Mouse (Mus musculus): Measurements from ENCODE around the gene Tmem181a. TPM values are rescaled to one million over a fixed set of nuclear protein-coding genes. Genes with fewer than 3 reads are reported as not detected.
"Not testable (repeated sequence)": the region's sequence is repeated elsewhere in the genome, so short reads cannot be mapped to it uniquely, and the experiment has no call there.

Gene Tmem181a
- polyA plus RNA-seq, 1 experiment from 2014 or later = 15.8 TPM

DNA sequence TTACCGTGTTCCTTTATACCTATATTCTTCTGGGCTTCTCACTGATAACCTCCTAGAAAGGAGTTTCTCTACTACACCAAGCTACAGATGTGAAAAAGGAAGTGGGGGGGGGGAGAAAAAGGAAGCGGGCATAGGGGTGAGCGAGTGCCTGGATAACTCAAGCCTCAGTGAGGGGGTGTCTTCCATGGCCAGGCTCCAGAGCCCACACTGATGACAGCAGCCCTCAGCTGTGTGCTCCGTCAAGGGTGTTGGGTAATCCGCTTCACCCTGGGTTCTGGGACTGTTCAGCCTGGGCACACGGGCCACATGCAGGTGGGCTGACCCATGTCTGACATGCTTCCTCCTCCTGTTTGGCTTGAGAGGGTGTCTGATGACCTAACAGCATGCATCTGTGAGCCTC lies 15.3 kb downstream of the Tmem181a start:
- not testable (repeated sequence) for H3K4me2 ChIP-seq (replicated peaks; ENCODE audit: low read depth, low read length); H3K9me3 ChIP-seq (ENCODE audit: control insufficient read depth, low read length); H3K27ac ChIP-seq (ENCODE audit: low read depth, low read length); H3K4me3 ChIP-seq (ENCODE audit: low read length); H3K9ac ChIP-seq (ENCODE audit: low read depth, low read length); ATAC-seq (ENCODE audit: low FRiP score, low TSS enrichment); H3K36me3 ChIP-seq (ENCODE audit: control insufficient read depth, insufficient read depth, low read length); H3K27me3 ChIP-seq (ENCODE audit: control insufficient read depth, insufficient read depth, low read length); H3K4me1 ChIP-seq (ENCODE audit: control insufficient read depth, insufficient read depth, low read length)
- 92% methylated on average over 6 of the region's 6 CpGs for WGBS

- WGBS = 97% methylated on average over 4 of the region's 6 CpGs
These were observed 18.0 kb downstream of the Tmem181a start for GRCm38 (mm10) chr17:6274693-6275092.

GRCm38 (mm10) chr17:6279205-6279604 lies 22.5 kb downstream of the Tmem181a start:
- not testable (repeated sequence) for H3K27me3 ChIP-seq (ENCODE audit: control insufficient read depth, insufficient read depth, low read length); H3K9me3 ChIP-seq (ENCODE audit: control insufficient read depth, low read length); H3K4me1 ChIP-seq (ENCODE audit: control insufficient read depth, insufficient read depth, low read length); H3K36me3 ChIP-seq (ENCODE audit: control insufficient read depth, insufficient read depth, low read length); H3K4me3 ChIP-seq (ENCODE audit: low read length); H3K9ac ChIP-seq (ENCODE audit: low read depth, low read length); H3K27ac ChIP-seq (ENCODE audit: low read depth, low read length); H3K4me2 ChIP-seq (replicated peaks; ENCODE audit: low read depth, low read length)
- ATAC-seq (ENCODE audit: low FRiP score, low TSS enrichment) = 0 out of 2 replicates have a peak, but pooled peaks have one; percentile 33
- 52% methylated on average over 8 of the region's 8 CpGs for WGBS

More at GRCm38 (mm10) chr17:6274693-6275092, 18.0 kb downstream of the Tmem181a start:
- H3K4me2 ChIP-seq (replicated peaks; ENCODE audit: low read depth, low read length); H3K36me3 ChIP-seq (ENCODE audit: control insufficient read depth, insufficient read depth, low read length); H3K27me3 ChIP-seq (ENCODE audit: control insufficient read depth, insufficient read depth, low read length); H3K9ac ChIP-seq (ENCODE audit: low read depth, low read length); H3K9me3 ChIP-seq (ENCODE audit: control insufficient read depth, low read length); ATAC-seq (ENCODE audit: low FRiP score, low TSS enrichment); H3K27ac ChIP-seq (ENCODE audit: low read depth, low read length); H3K4me3 ChIP-seq (ENCODE audit: low read length); H3K4me1 ChIP-seq (ENCODE audit: control insufficient read depth, insufficient read depth, low read length): not testable (repeated sequence)

DNA sequence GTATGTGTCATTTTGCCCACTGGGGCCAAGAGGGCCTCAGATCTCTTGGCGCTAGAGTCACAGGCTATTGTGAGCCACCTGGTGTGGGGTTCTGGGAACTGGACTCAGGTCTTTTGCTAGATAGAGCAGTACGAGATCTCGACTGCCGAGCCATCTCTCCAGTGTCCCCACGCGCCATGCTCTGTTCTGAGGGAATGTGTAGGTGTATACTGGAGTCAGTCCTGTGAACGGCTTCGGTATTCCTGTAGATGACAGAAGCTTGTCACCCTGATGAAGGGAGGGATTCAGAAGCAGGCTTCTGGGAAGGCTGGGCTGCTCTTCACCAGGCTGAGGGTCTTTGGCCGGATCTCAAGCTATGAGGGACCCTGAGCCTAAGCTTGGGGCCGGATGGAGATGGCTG lies 23.1 kb downstream of the Tmem181a start:
- H3K9ac ChIP-seq (ENCODE audit: low read depth, low read length); ATAC-seq (ENCODE audit: low FRiP score, low TSS enrichment); H3K4me1 ChIP-seq (ENCODE audit: control insufficient read depth, insufficient read depth, low read length); H3K36me3 ChIP-seq (ENCODE audit: control insufficient read depth, insufficient read depth, low read length); H3K9me3 ChIP-seq (ENCODE audit: control insufficient read depth, low read length); H3K4me2 ChIP-seq (replicated peaks; ENCODE audit: low read depth, low read length); H3K27me3 ChIP-seq (ENCODE audit: control insufficient read depth, insufficient read depth, low read length); H3K4me3 ChIP-seq (ENCODE audit: low read length); H3K27ac ChIP-seq (ENCODE audit: low read depth, low read length): not testable (repeated sequence)
- WGBS = 95% methylated on average over 7 of the region's 10 CpGs

DNA sequence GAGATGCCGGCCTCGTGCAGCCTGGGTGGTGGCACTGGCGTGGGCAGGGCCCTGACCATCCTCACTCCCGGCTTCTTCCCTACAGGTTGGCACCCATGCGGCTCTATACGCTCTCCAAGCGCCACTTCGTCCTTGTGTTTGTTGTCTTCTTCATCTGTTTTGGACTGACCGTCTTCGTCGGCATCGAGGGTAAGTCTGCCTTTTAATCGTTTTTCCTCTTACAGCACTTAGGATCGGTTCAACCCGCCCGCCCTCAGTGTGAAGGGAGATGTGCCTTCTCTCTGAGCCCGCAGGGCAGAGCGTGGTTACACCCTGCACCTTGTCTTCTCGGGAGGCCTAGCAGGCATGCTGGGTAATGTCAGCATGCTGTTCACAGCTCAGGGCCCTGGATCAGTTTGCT lies 23.9 kb downstream of the Tmem181a start:
- H3K4me3 ChIP-seq (ENCODE audit: low read length); H3K4me1 ChIP-seq (ENCODE audit: control insufficient read depth, insufficient read depth, low read length); H3K36me3 ChIP-seq (ENCODE audit: control insufficient read depth, insufficient read depth, low read length); H3K27ac ChIP-seq (ENCODE audit: low read depth, low read length); H3K9ac ChIP-seq (ENCODE audit: low read depth, low read length); H3K9me3 ChIP-seq (ENCODE audit: control insufficient read depth, low read length); ATAC-seq (ENCODE audit: low FRiP score, low TSS enrichment); H3K4me2 ChIP-seq (replicated peaks; ENCODE audit: low read depth, low read length); H3K27me3 ChIP-seq (ENCODE audit: control insufficient read depth, insufficient read depth, low read length): not testable (repeated sequence)
- WGBS = 91% methylated on average over 14 of the region's 19 CpGs

DNA sequence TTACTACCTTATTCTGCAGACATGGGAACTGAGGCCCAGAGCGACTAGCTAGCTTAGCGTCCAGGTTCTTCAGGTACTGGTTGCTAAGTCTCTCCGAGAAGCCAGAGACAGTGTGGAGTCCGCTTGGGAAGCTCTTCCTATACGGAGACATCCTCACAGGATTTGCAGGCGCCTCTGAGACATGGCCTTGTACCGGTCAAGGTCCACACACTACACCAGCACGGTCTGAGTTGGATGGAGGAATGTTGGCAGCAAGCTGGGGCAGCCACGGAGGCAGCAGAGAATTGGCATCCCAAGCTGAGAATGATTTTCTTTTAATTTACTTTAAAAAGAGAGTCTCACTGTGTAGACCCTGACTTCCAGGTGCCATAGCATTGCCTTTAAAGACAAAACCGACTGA lies 26.5 kb downstream of the Tmem181a start:
- not testable (repeated sequence) for H3K4me1 ChIP-seq (ENCODE audit: control insufficient read depth, insufficient read depth, low read length); ATAC-seq (ENCODE audit: low FRiP score, low TSS enrichment); H3K27ac ChIP-seq (ENCODE audit: low read depth, low read length); H3K4me3 ChIP-seq (ENCODE audit: low read length); H3K9ac ChIP-seq (ENCODE audit: low read depth, low read length); H3K4me2 ChIP-seq (replicated peaks; ENCODE audit: low read depth, low read length); H3K27me3 ChIP-seq (ENCODE audit: control insufficient read depth, insufficient read depth, low read length); H3K36me3 ChIP-seq (ENCODE audit: control insufficient read depth, insufficient read depth, low read length); H3K9me3 ChIP-seq (ENCODE audit: control insufficient read depth, low read length)
- WGBS = 87% methylated on average over 6 of the region's 10 CpGs

DNA sequence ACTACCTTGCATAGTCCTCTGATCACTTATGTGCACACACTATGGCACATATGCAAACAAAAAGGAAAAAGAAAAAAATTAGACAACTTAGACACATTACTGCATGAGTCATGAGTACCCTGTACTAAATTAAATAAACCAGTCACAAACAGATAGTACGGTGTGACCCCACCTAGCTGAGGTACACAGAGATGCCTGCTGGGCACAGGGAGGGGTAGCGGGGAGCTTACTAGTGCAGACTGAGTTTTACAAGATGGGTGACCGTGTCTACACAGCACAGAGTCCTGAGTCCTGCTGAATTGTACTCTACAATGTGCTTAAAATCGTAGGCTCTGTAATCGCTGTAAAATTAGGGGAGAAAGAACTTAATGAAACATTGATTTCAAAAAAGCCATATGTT lies 29.5 kb downstream of the Tmem181a start:
- H3K4me3 ChIP-seq (ENCODE audit: low read length); H3K9me3 ChIP-seq (ENCODE audit: control insufficient read depth, low read length); H3K9ac ChIP-seq (ENCODE audit: low read depth, low read length); ATAC-seq (ENCODE audit: low FRiP score, low TSS enrichment); H3K4me2 ChIP-seq (replicated peaks; ENCODE audit: low read depth, low read length); H3K4me1 ChIP-seq (ENCODE audit: control insufficient read depth, insufficient read depth, low read length); H3K27me3 ChIP-seq (ENCODE audit: control insufficient read depth, insufficient read depth, low read length); H3K36me3 ChIP-seq (ENCODE audit: control insufficient read depth, insufficient read depth, low read length); H3K27ac ChIP-seq (ENCODE audit: low read depth, low read length): not testable (repeated sequence)
- WGBS = 92% methylated on average over 5 of the region's 5 CpGs

GRCm38 (mm10) chr17:6289045-6289444 lies 32.4 kb downstream of the Tmem181a start:
- H3K27ac ChIP-seq (ENCODE audit: low read depth, low read length); H3K27me3 ChIP-seq (ENCODE audit: control insufficient read depth, insufficient read depth, low read length); H3K4me2 ChIP-seq (replicated peaks; ENCODE audit: low read depth, low read length); H3K4me1 ChIP-seq (ENCODE audit: control insufficient read depth, insufficient read depth, low read length); H3K36me3 ChIP-seq (ENCODE audit: control insufficient read depth, insufficient read depth, low read length); H3K9ac ChIP-seq (ENCODE audit: low read depth, low read length); H3K4me3 ChIP-seq (ENCODE audit: low read length); H3K9me3 ChIP-seq (ENCODE audit: control insufficient read depth, low read length); ATAC-seq (ENCODE audit: low FRiP score, low TSS enrichment): not testable (repeated sequence)
- 97% methylated on average over 11 of the region's 12 CpGs for WGBS

- H3K36me3 ChIP-seq (ENCODE audit: control insufficient read depth, insufficient read depth, low read length); H3K27ac ChIP-seq (ENCODE audit: low read depth, low read length); H3K9ac ChIP-seq (ENCODE audit: low read depth, low read length); H3K4me2 ChIP-seq (replicated peaks; ENCODE audit: low read depth, low read length); H3K9me3 ChIP-seq (ENCODE audit: control insufficient read depth, low read length); ATAC-seq (ENCODE audit: low FRiP score, low TSS enrichment); H3K4me1 ChIP-seq (ENCODE audit: control insufficient read depth, insufficient read depth, low read length); H3K27me3 ChIP-seq (ENCODE audit: control insufficient read depth, insufficient read depth, low read length); H3K4me3 ChIP-seq (ENCODE audit: low read length): not testable (repeated sequence)
- no CpG with 5 or more reads among the region's 5 CpGs for WGBS
These were observed 37.2 kb downstream of the Tmem181a start for GRCm38 (mm10) chr17:6293882-6294281.

Data from kidney, embryonic 14.5 days (tissue).